Mouse (Mus musculus) liver, postnatal 0 days (tissue): ENCODE results near the gene Dscam.

Experiments used
- CTCF ChIP-seq: sonication (generic); IDR thresholded peaks from 2 replicates; pipeline ENCODE4 v1.5.1; 2016; ENCODE audit warnings: antibody characterized with exemption, low read depth
- EP300 ChIP-seq: IDR thresholded peaks from 2 replicates; pipeline ENCODE4 v1.6.1; 2016; ENCODE audit warnings: antibody characterized with exemption, low read depth, mild to moderate bottlenecking

DNA sequence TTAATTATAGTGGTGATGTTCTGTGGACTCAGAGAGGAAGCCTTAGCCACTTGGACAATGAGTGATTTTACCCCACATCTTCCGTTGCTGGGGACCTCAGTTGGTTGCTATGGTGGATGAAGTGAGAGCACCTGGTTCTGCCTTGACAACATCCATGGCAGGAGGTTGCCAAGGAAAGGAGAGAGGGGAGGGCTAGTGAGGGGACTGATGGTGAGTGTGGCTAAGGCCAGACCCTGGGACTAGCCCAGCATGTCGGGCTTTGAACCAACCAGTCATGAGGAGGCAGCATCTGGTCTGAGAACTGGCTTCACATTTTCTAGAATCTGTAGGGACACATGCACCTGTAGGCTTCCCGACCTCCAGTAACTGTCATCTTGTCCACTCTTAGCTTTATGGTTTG, 439.7 kb downstream of the Dscam start:
- TF ChIP-seq EP300 = no peak
- TF ChIP-seq CTCF = no peak
